Mouse (Mus musculus): ENCODE measurements around the gene Lipc.

The Lipc gene

DNA sequence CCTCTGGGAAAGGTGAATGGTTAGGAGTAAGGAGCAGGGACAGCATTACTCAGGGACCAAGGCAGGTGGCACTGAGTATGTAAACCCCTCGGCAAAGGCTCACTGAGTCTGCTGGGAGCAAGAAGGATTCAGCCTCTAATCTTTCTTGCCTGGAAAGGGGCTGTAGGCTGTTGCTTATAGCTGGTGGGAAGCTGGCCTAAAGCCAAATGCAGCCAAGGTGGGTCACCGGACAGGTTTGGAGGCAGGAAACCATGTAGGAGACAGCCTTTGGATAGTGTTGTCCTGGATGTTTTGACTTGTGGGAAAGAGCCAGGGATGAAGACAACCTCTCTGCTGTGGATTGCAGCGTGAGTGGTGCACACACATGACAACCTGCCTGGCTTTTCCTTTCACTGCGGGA, 40.9 kb downstream of the Lipc start:
- DNase-seq = no peak

DNA sequence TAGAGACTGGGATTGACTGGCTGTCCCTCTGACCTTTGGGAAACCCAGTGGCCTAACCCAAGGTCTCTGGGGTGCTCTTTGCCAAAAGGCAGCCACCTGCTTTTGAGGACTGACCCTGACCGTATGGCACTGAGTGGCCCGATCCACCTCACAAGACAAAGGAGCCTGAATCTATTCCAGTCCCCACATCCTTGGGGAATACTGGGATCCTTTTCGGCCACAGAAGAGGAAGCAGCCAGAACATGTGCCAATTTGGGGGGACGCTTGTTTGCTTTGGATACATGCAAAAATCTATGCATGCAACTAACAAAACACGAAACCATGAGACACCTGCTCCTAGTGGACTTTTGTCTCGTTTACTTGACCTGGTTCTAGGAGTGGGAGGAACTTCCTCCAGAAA, 41.7 kb downstream of the Lipc start:
- no peak for DNase-seq

- DNase-seq = no peak
These were observed 49.0 kb downstream of the Lipc start for GRCm38 (mm10) chr9:70902821-70903730.

DNA sequence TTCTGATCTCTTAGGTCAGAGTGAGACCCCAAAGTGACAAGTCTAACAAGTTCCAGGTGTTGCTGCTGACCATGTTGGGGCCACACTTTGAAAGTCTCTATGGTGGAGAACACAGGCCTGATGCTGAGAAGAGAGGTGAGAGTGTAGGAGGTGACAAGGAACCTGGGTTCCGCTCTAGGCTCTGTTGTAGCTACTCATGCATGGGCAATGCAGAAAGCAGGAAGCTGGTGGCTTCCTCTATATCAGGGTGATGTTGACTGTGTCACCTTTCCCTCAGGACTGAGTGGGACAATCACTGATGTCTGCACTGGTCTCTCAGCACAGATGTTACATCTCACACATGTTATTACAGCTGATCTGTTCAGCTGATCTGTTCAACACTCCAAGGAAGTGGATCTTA, 57.8 kb downstream of the Lipc start:
- no peak for DNase-seq

- DNase-seq = no peak
These were observed 58.5 kb downstream of the Lipc start for GRCm38 (mm10) chr9:70893526-70893925.

DNA sequence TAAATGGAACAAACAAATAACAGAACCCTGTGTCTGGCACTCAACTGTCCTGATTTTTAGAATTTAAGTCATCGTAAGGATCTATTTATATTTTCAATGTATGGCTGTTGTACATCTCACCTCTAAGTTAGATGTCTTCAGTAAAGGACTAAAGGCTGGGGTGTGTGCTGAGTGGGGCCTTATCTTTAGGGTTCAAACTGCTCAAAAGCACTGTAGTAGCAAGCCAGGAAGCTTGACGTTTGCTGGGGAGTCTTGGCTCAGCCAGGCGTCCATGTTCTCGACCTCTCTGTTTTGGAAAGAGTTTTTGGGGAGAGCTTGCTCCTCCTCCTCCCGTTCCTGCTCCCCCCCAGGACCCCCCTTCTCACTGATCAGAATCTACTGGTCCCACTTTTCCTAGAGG, 59.4 kb downstream of the Lipc start:
- no peak for DNase-seq

DNA sequence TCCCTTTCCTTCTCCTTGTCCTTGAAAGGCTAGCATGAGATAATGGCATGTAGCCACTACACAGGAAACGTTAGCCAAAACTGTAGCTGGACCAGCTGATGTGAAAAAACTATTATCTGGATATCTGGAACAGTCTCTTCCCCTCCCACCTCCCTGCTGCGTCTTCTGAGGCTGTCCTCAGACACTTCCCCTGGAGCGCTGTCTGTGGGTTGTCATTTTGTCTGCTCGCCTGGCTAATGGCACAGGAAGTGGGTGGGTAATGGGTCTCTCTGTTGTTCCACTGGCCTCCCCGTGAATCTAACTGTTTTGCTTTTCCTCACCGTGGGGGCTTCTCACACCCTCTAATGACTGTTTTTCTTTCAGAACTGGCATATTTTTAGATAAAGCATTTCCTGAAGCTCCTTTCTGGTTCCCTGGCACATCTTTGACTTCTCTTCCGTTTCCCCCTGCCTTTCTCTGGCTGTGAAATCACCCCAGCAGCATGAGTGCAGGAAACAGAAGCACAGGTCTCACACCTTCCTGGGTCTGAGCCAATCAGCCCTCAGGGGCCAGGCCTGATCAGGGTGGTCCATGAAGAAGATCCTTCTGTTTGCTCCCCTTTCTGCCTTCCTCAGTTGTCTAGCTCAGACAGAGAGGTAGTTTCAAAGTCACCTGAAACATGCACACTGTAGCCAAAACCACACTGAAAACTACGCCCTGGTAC, 60.4 kb downstream of the Lipc start:
- DNase-seq = peak; percentile 39

GRCm38 (mm10) chr9:70890736-70891135, 61.3 kb downstream of the Lipc start:
- no peak for DNase-seq

GRCm38 (mm10) chr9:70888969-70889368, 63.1 kb downstream of the Lipc start:
- no peak for DNase-seq

DNA sequence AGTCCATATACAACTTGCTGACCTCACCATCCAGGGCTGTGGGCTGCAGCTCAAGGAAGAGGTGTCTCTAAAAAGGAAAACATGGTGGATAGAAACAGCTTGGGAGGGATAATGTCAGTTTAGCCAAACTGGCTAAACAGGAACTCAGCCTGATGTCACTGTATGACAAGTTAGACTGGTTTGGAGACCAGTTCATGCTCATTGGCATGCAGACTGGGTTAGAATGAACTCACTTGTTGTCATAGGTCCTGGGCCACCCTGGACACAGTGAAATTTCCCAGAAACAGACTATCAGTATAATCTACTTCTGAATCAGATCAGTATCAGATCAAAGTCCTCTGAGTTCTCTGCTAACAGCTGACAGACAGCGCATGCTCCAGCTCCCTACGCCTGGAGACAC, 63.5 kb downstream of the Lipc start:
- DNase-seq = no peak

DNA sequence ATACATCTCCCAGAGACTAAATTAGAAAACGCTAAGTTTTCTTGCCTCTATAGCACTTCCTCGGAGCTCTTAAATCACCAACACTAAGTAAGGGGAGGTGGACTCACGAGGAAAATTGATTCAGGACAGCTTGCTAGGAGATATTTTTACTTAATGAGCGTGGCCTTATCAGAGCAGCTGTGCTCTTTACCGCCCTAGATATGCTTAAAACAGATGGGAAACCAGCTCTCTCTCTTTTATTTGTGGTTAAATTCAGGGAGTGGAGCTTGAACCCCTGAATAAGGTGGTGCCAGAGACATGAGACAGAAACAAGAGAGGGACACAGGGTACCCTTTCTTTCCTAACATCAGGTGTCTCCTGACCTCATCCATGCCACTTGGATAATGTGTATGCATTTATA, 70.0 kb downstream of the Lipc start:
- no peak for DNase-seq

DNA sequence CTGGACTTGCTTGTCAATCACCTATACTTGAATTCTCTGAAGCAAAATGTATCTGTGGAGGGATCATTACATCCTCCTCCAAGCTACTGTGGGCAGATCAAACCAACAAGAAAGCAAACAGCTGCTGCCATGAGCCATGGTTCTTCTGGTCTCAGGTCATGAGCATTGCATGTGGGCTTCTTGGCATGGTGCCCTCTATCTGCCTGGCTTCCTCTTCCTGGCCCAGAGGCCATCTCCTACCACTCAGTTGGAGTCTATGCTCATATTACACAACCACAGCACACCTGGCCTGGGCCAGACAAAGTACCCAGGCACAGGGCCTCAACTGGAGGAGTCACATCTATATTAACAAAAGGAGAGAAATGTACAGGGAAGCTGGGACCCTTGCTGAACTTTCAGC, 73.2 kb downstream of the Lipc start:
- DNase-seq = peak; percentile 26

GRCm38 (mm10) chr9:70878157-70878556, 73.9 kb downstream of the Lipc start:
- no peak for DNase-seq

- DNase-seq = no peak
These were observed 76.5 kb downstream of the Lipc start for GRCm38 (mm10) chr9:70875490-70875889.

GRCm38 (mm10) chr9:70875059-70875458, 77.0 kb downstream of the Lipc start:
- DNase-seq = no peak

- no peak for DNase-seq
These were observed 79.4 kb downstream of the Lipc start for GRCm38 (mm10) chr9:70872675-70873074.

DNA sequence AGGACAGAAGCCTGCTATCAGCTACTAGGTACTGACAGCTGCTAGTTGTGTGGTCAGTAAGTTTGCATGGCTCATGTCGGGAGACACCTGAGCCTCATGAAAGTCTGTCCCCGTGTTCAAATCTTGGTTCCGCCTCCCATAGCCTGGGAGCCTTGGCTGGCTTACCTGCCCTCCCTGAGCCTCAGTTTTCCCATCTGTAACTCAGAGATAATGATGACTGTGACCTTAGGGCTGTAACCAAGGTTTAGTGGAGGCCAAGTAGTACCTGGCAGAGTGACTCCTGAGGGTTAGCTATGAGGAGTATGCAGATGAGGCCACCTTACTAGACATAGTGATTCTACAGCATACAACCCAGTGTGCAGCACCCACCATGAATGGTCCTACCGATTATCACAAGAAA, 81.7 kb downstream of the Lipc start:
- no peak for DNase-seq

DNA sequence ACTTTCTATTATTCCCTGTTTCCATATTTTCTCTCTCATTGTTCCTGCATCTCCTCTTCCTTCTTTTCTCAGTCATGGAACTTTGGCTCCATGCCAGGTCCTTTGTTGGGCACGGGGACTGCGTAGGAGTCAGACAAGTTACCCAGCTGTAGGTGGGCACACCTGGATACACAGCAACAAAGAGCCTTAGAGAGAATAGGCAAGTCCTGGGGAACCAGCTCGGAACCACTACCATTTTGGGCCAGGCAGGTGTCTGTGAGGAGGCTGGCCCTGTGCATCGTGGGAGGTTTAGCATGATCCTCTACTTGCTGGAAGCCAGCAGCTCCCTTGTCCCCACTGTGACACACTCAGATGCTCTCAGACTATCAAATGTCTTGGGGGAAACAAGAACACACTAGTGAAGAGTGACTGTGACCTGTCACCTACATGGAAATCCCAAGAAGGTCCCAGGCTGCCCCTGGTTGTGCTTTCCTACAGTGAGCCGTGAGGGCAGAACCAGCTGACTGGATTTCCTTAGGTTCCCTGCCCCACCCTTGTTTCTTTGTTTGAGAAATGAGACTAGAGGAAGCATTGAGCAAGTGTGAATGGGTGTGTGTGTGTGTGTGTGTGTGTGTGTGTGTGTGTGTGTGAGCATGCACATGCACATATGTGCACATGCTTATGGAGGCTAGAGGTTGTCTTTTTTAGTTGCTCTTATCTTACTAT, 82.7 kb downstream of the Lipc start:
- DNase-seq = no peak

DNA sequence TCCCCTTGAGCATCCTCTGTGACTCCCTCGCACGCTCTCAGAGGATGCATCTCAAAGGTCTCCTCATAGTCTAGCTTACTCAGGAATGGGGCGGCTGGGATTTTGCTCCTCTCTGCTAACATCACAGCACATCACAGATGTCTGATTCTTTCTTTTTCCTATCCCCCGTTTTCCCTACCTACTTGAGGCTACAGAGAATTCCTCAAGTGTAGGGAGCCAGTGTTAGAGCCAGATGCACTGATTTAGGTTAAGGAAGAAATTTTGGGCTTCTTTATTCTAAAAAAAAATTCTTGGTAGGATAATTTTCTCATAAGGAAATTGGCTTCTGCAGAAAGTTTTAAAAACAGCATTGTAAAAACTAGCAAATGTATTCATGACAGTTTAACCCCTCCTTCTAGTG, 84.6 kb downstream of the Lipc start:
- no peak for DNase-seq

DNA sequence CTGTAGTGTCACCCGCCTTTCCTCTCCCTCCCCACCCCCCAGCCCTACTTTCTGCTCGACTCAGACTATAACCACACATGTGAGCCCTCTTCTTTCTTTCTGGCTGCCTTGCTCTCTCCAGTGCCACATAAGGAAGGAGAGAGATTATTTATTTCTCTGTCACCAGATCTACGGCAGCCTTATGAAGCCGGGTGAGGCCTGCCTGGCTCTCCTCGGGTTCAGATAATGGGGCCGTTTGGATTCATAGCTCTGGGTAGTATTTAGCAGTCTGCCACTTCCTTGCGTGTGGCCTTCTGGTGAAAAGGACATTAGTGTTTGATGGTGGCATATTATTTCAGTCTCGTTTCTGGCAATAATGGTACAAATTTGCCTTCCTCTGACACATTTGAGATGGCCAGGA, 88.0 kb downstream of the Lipc start:
- DNase-seq = no peak

DNA sequence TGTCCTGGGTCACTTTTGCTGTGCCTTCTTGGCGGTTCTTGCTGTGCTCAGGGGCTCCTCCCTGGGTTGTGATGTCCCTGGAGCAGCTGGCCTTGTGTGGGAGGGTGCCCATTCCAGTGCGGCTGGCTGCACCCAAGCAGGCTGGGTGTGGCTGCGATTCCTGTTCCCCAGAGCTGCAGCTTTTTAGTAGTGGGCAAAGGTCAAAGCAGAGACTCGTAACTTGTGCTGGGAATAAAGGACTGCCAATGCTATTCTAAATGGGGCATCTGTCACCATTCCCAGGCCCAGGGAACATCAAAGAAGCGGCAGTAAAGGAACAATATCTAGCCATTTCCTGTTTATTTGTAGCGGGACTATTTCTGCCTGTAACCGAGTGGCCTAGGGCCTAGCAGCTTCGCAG, 88.7 kb downstream of the Lipc start:
- no peak for DNase-seq

- no peak for DNase-seq
These were observed 92.8 kb downstream of the Lipc start for GRCm38 (mm10) chr9:70859233-70859632.

DNA sequence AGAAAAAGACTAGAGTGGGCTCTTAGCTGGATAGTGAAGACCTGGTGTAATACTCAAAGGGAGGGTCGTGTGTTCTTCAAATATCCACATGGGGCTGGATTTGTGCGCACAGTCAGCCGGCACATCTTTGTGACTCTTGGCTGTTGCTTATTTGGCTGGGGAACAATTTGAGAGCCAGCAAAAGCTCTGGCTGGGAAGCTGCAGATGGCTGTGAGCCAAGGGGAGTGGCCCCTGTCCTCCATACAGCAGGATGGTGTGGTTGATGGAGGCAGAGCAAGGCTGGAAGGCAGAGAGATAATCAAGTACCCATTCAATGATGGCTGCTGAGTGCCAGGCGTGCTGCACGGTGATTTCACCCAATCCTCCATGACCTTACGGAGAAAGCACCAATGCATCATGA, 96.2 kb downstream of the Lipc start:
- DNase-seq = no peak

- DNase-seq = no peak
These were observed 97.1 kb downstream of the Lipc start for GRCm38 (mm10) chr9:70854950-70855349.
